Mouse (Mus musculus): Measurements from ENCODE around the gene Hoxa4.

DNA sequence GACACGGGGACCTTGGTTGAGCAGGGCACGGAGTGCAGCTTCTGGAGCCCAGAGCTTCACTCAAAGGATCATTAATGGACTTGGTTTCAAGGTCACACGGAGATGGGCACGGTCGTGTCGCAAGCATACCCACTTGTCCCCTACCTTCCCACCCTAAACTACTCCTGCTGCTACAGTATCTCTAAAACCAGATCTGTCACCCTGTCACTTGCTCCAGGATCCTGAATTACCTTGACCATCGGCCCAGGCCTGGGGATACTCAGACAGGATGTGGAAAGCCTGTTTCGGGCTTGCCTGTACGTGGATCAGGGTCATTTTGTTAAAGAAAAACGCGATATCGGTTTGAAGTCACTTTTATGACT lies 18.1 kb upstream of the Hoxa4 start:
- TF ChIP-seq ZC3H11A (IDR thresholded peaks at IDR 0.05; ENCODE audit: low read depth, low read length) (no peak), HCFC1 (IDR thresholded peaks at IDR 0.05; ENCODE audit: low read depth, low read length) (no peak), CHD2 (IDR thresholded peaks at IDR 0.05; ENCODE audit: low read length) (no peak), MAFK (IDR thresholded peaks at IDR 0.05; ENCODE audit: insufficient replicate concordance, low read length) (no peak), POLR2A (IDR thresholded peaks at IDR 0.05; ENCODE audit: low read depth, low read length) (no peak), MAX (IDR thresholded peaks at IDR 0.05; ENCODE audit: low read length) (no peak), RAD21 (IDR thresholded peaks at IDR 0.05; ENCODE audit: low read depth, low read length) (no peak), SMC3 (IDR thresholded peaks at IDR 0.05; ENCODE audit: low read depth, low read length) (no peak), CTCF (conservative IDR thresholded peaks at IDR 0.05 in 1 of 2, IDR thresholded peaks at IDR 0.05 in 1 of 2; ENCODE audit: low read depth in 2 of 2, low read length in 2 of 2) (no peak), POLR2AphosphoS2 (IDR thresholded peaks at IDR 0.05; ENCODE audit: low read depth, low read length) (no peak), EP300 (IDR thresholded peaks at IDR 0.05; ENCODE audit: low read length) (no peak), USF2 (conservative IDR thresholded peaks at IDR 0.05; ENCODE audit: low read depth, low read length) (no peak)

All from CH12.LX (cell line).